Mouse (Mus musculus): ENCODE measurements around the gene Bag3. TPM values are rescaled to one million over a fixed set of nuclear protein-coding genes. Genes with fewer than 3 reads are reported as not detected.

The Bag3 gene
- polyA plus RNA-seq, 1 experiment, result 68.3 TPM

DNA sequence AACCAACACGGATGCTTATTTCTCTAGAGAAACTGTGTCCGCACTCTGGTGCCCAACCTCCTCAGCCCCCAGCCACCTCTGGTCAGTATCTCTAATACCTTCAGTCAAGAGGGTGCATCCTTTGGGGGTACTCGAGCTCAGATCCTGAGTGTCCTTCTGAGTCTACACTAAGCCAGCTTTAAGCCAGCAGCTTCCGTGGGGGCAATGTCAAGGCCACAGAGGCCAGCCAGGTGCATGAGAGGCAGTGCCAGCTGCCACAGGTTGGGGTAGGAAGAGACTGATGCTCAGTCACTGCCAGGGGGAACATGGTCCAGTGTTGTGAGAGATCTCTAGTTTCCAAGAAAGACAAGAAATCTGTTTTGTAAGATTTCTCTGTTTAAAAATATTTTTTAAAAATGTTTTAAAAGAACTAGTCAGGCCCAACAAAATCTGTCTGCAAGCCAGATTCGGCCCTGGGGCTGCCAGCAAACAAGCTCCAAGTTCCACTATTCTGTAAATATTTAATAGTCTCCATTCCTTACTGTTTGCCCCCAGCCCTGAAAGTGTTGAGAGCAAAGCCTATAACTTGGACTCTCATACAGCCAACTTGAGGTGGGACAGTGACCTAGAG is 31.8 kb downstream of the Bag3 start:
- H3K36me3 ChIP-seq (ENCODE audit: control insufficient read depth, insufficient read depth), result no peaks in the 10 kb centered on the region
- H3ac ChIP-seq (ENCODE audit: control insufficient read depth, insufficient read length), result no peak overlapping the region
- H3K79me2 ChIP-seq (ENCODE audit: control insufficient read depth, insufficient read depth), result no peaks in the 10 kb centered on the region
- no peak overlapping the region for H3K4me3 ChIP-seq
- no peak for TF ChIP-seq E2F4 (IDR thresholded peaks at IDR 0.05; ENCODE audit: insufficient read depth)
- TF ChIP-seq MYOD1 (IDR thresholded peaks at IDR 0.05; ENCODE audit: control insufficient read depth in 1 of 3, insufficient read length in 2 of 3, low read depth in 2 of 3), result peak in 2 of 3 experiments; percentile 29 to 59
- H3K27me3 ChIP-seq (ENCODE audit: control insufficient read depth, insufficient read depth, insufficient read length), result no peaks in the 10 kb centered on the region
- H3K4me2 ChIP-seq (ENCODE audit: low read depth), result peak overlapping the region; percentile 64

- Histone ChIP-seq H3K4me3 (no peak overlapping the region), H3K4me2 (ENCODE audit: low read depth) (no peak overlapping the region), H3K27me3 (ENCODE audit: control insufficient read depth, insufficient read depth, insufficient read length) (no peaks in the 10 kb centered on the region), H3K36me3 (ENCODE audit: control insufficient read depth, insufficient read depth) (no peaks in the 10 kb centered on the region), H3ac (ENCODE audit: control insufficient read depth, insufficient read length) (no peak overlapping the region), H3K79me2 (ENCODE audit: control insufficient read depth, insufficient read depth) (no peaks in the 10 kb centered on the region)
- TF ChIP-seq REST (IDR thresholded peaks at IDR 0.05; ENCODE audit: insufficient read depth, insufficient read length) (no peak), TCF12 (IDR thresholded peaks at IDR 0.05; ENCODE audit: insufficient read depth, poor library complexity, severe bottlenecking) (no peak), MAX (IDR thresholded peaks at IDR 0.05; ENCODE audit: low read depth) (no peak), CEBPB (IDR thresholded peaks at IDR 0.05; ENCODE audit: insufficient read depth, poor library complexity, severe bottlenecking) (no peak), USF1 (IDR thresholded peaks at IDR 0.05; ENCODE audit: low read depth) (no peak), MYOD1 (IDR thresholded peaks at IDR 0.05; ENCODE audit: control insufficient read depth in 1 of 3, insufficient read length in 2 of 3, low read depth in 2 of 3) (no peak), TCF3 (IDR thresholded peaks at IDR 0.05; ENCODE audit: insufficient read length, low read depth) (no peak), POLR2A (IDR thresholded peaks at IDR 0.05; ENCODE audit: insufficient read length, low read depth) (no peak), SRF (IDR thresholded peaks at IDR 0.05; ENCODE audit: control insufficient read depth, insufficient read length, low read depth) (no peak), MYOG (IDR thresholded peaks at IDR 0.05; ENCODE audit: control insufficient read depth in 1 of 3, insufficient read depth in 1 of 3, insufficient read length in 2 of 3, low read depth in 2 of 3) (no peak), POLR2AphosphoS2 (IDR thresholded peaks at IDR 0.05; ENCODE audit: insufficient read length, low read depth) (no peak), E2F4 (IDR thresholded peaks at IDR 0.05; ENCODE audit: insufficient read depth) (no peak)
These were observed 33.6 kb downstream of the Bag3 start for GRCm38 (mm10) chr7:128556923-128557430.

DNA sequence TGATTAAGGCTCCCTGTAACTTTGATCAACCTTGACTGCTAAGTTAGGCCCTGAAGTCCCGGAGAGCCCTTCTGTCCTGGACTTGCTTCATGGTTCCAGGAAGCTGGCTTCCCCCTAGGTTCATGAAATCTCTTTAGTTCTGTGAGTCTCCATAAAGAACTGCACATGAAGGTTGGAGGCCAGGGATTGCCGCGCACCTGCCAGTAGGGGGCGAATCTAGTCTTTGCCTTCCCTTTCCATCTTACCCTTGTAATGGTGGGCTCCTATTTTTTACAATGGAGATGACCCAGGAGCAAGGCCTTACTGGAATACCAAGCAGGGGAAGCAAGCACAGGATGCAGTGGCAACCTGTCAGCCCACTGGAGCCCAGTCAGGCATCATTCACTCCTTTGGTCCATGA is 40.0 kb downstream of the Bag3 start:
- no peaks in the 10 kb centered on the region for H3K36me3 ChIP-seq (ENCODE audit: control insufficient read depth, insufficient read depth)
- no peaks in the 10 kb centered on the region for H3K79me2 ChIP-seq (ENCODE audit: control insufficient read depth, insufficient read depth)
- no peak overlapping the region for H3K4me2 ChIP-seq (ENCODE audit: low read depth)
- TF ChIP-seq CEBPB (IDR thresholded peaks at IDR 0.05; ENCODE audit: insufficient read depth, poor library complexity, severe bottlenecking), result no peak
- no peak for TF ChIP-seq TCF12 (IDR thresholded peaks at IDR 0.05; ENCODE audit: insufficient read depth, poor library complexity, severe bottlenecking)
- TF ChIP-seq MAX (IDR thresholded peaks at IDR 0.05; ENCODE audit: low read depth), result no peak
- no peak for TF ChIP-seq MYOG (IDR thresholded peaks at IDR 0.05; ENCODE audit: control insufficient read depth in 1 of 3, insufficient read depth in 1 of 3, insufficient read length in 2 of 3, low read depth in 2 of 3)
- no peak for TF ChIP-seq MYOD1 (IDR thresholded peaks at IDR 0.05; ENCODE audit: control insufficient read depth in 1 of 3, insufficient read length in 2 of 3, low read depth in 2 of 3)
- TF ChIP-seq TCF3 (IDR thresholded peaks at IDR 0.05; ENCODE audit: insufficient read length, low read depth), result no peak
- TF ChIP-seq POLR2A (IDR thresholded peaks at IDR 0.05; ENCODE audit: insufficient read length, low read depth), result no peak
- TF ChIP-seq USF1 (IDR thresholded peaks at IDR 0.05; ENCODE audit: low read depth), result no peak
- no peak for TF ChIP-seq REST (IDR thresholded peaks at IDR 0.05; ENCODE audit: insufficient read depth, insufficient read length)
- TF ChIP-seq SRF (IDR thresholded peaks at IDR 0.05; ENCODE audit: control insufficient read depth, insufficient read length, low read depth), result no peak
- TF ChIP-seq POLR2AphosphoS2 (IDR thresholded peaks at IDR 0.05; ENCODE audit: insufficient read length, low read depth), result no peak
- no peak for TF ChIP-seq E2F4 (IDR thresholded peaks at IDR 0.05; ENCODE audit: insufficient read depth)
- H3K27me3 ChIP-seq (ENCODE audit: control insufficient read depth, insufficient read depth, insufficient read length), result no peaks in the 10 kb centered on the region
- no peak overlapping the region for H3K4me3 ChIP-seq
- no peak overlapping the region for H3ac ChIP-seq (ENCODE audit: control insufficient read depth, insufficient read length)

DNA sequence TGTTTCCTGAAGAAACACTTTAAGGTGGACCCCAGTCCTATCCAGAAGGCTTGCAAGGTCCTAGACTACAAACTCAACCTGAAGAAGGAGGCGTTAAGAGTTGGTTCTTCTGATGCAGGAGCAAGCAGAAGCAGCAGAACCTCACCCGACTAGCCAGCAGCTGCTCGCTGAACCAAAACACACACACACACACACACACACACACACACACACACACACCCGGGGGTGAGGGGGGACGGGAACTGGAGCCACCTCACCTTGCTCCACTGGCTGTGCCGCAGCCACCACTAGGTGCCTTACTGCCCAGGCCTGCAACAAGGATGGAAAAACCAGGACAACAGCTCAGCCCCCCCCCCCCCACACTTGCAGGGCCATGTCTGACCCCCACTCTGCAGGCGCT is 42.9 kb downstream of the Bag3 start:
- TF ChIP-seq MAX (IDR thresholded peaks at IDR 0.05; ENCODE audit: low read depth) (no peak), POLR2A (IDR thresholded peaks at IDR 0.05; ENCODE audit: insufficient read length, low read depth) (no peak), TCF3 (IDR thresholded peaks at IDR 0.05; ENCODE audit: insufficient read length, low read depth) (no peak), POLR2AphosphoS2 (IDR thresholded peaks at IDR 0.05; ENCODE audit: insufficient read length, low read depth) (no peak), MYOD1 (IDR thresholded peaks at IDR 0.05; ENCODE audit: control insufficient read depth in 1 of 3, insufficient read length in 2 of 3, low read depth in 2 of 3) (no peak), MYOG (IDR thresholded peaks at IDR 0.05; ENCODE audit: control insufficient read depth in 1 of 3, insufficient read depth in 1 of 3, insufficient read length in 2 of 3, low read depth in 2 of 3) (no peak), SRF (IDR thresholded peaks at IDR 0.05; ENCODE audit: control insufficient read depth, insufficient read length, low read depth) (no peak), USF1 (IDR thresholded peaks at IDR 0.05; ENCODE audit: low read depth) (no peak), TCF12 (IDR thresholded peaks at IDR 0.05; ENCODE audit: insufficient read depth, poor library complexity, severe bottlenecking) (no peak), CEBPB (IDR thresholded peaks at IDR 0.05; ENCODE audit: insufficient read depth, poor library complexity, severe bottlenecking) (no peak), REST (IDR thresholded peaks at IDR 0.05; ENCODE audit: insufficient read depth, insufficient read length) (no peak), E2F4 (IDR thresholded peaks at IDR 0.05; ENCODE audit: insufficient read depth) (no peak)

More for the DNA sequence above, 42.9 kb downstream of the Bag3 start:
- H3K36me3 ChIP-seq (ENCODE audit: control insufficient read depth, insufficient read depth), result no peaks in the 10 kb centered on the region
- no peaks in the 10 kb centered on the region for H3K27me3 ChIP-seq (ENCODE audit: control insufficient read depth, insufficient read depth, insufficient read length)
- no peaks in the 10 kb centered on the region for H3K79me2 ChIP-seq (ENCODE audit: control insufficient read depth, insufficient read depth)
- H3K4me3 ChIP-seq, result no peak overlapping the region
- H3K4me2 ChIP-seq (ENCODE audit: low read depth), result no peak overlapping the region
- no peak overlapping the region for H3ac ChIP-seq (ENCODE audit: control insufficient read depth, insufficient read length)

Measured in myocyte (in vitro differentiated cells).